Mouse (Mus musculus) kidney, adult 2 months (tissue): Measurements from ENCODE around the gene Utrn. TPM values are rescaled to one million over a fixed set of nuclear protein-coding genes. Genes with fewer than 3 reads are reported as not detected.
A peak's percentile ranks its signal among the peaks of the same experiment; 100 is the strongest.

ENCODE experiments used
- DNase-seq: peaks from one replicate; pipeline ENCODE4 v3.0.0; 2021
- H3K27ac ChIP-seq: fragments of 200-500 bp; 2 replicates; pipeline ENCODE4 v1.5.1; 2012; ENCODE audit warnings: low read depth, low read length, control low read depth, inconsistent platforms; ENCODE audit not compliant: insufficient read depth
- H3K27me3 ChIP-seq: fragments of 200-500 bp; replicated peaks from 2 replicates; pipeline ENCODE4 v1.6.1; 2012; ENCODE audit warnings: mild to moderate bottlenecking, moderate library complexity, low read length, inconsistent platforms; ENCODE audit not compliant: control insufficient read depth, insufficient read depth
- H3K36me3 ChIP-seq: fragments of 200-500 bp; 2 replicates; pipeline ENCODE4 v1.6.1; 2012; ENCODE audit warnings: mild to moderate bottlenecking, moderate library complexity, low read length, inconsistent platforms; ENCODE audit not compliant: control insufficient read depth, insufficient read depth
- H3K4me1 ChIP-seq: fragments of 200-500 bp; 2 replicates; pipeline ENCODE4 v1.6.1; 2011; ENCODE audit warnings: low read length; ENCODE audit not compliant: control insufficient read depth, insufficient read depth
- H3K4me3 ChIP-seq: fragments of 200-500 bp; 2 replicates; pipeline ENCODE4 v1.5.1; 2011; ENCODE audit warnings: mild to moderate bottlenecking, low read depth, low read length, control low read depth; ENCODE audit not compliant: insufficient read depth
- CTCF ChIP-seq: fragments of 200-500 bp; conservative IDR thresholded peaks from 2 replicates; pipeline ENCODE4 v1.5.1; 2011; ENCODE audit warnings: low read depth, mild to moderate bottlenecking, control low read depth, low read length, moderate library complexity, mixed read lengths; ENCODE audit not compliant: insufficient read depth, insufficient read length
- POLR2A ChIP-seq: fragments of 200-500 bp; IDR thresholded peaks from one replicate; pipeline ENCODE4 v1.6.1; 2011; ENCODE audit warnings: low read depth, low read length, control low read depth
- WGBS: fragments of 180-500 bp; shearing (Covaris S2); methylation state at CpG from one replicate; pipeline ENCODE4 v1.1.7; 2018; 5-methylcytosine and 5-hydroxymethylcytosine counted together
- polyA plus RNA-seq: library from polyadenylated mRNA; depleted of rRNA; stranded (reverse); fragments of >200 nt; gene quantifications from 2 replicates; pipeline ENCODE4 v1.2.3, GENCODE M21; 2012

The Utrn gene
- polyA plus RNA-seq, 1 experiment = 20.8 TPM

GRCm38 (mm10) chr10:12586825-12587224 is 282.3 kb downstream of the Utrn start:
- Histone ChIP-seq H3K36me3 (no peaks in the 10 kb centered on the region), H3K27ac (no peak overlapping the region), H3K27me3 (no peaks in the 10 kb centered on the region), H3K4me1 (no peaks in the 10 kb centered on the region; the same call in 1 of the 2 replicates), H3K4me3 (no peak overlapping the region)
- TF ChIP-seq CTCF = no peak
- no peak for TF ChIP-seq POLR2A
- no peak for DNase-seq
- 86% methylated on average over 2 of the region's 2 CpGs for WGBS

GRCm38 (mm10) chr10:12586200-12586599 is 283.0 kb downstream of the Utrn start:
- H3K4me1 ChIP-seq = no peaks in the 10 kb centered on the region; the same call in 1 of the 2 replicates
- H3K4me3 ChIP-seq = no peak overlapping the region
- 85% methylated on average over 1 of the region's 1 CpGs for WGBS
- TF ChIP-seq CTCF = no peak
- TF ChIP-seq POLR2A = no peak
- no peaks in the 10 kb centered on the region for H3K36me3 ChIP-seq
- no peaks in the 10 kb centered on the region for H3K27me3 ChIP-seq
- no peak for DNase-seq
- H3K27ac ChIP-seq = no peak overlapping the region

- TF ChIP-seq POLR2A = no peak
- 0 out of 2 replicates have a peak, but pooled peaks have one; percentile 19 for TF ChIP-seq CTCF
- no peak overlapping the region for H3K27ac ChIP-seq
- no peak overlapping the region for H3K4me3 ChIP-seq
- over 99% methylated on average over 3 of the region's 3 CpGs for WGBS
- no peak for DNase-seq
- H3K36me3 ChIP-seq = no peaks in the 10 kb centered on the region
- no peaks in the 10 kb centered on the region; the same call in 1 of the 2 replicates for H3K4me1 ChIP-seq
- no peaks in the 10 kb centered on the region for H3K27me3 ChIP-seq
These were observed 285.7 kb downstream of the Utrn start for GRCm38 (mm10) chr10:12583473-12583872.

DNA sequence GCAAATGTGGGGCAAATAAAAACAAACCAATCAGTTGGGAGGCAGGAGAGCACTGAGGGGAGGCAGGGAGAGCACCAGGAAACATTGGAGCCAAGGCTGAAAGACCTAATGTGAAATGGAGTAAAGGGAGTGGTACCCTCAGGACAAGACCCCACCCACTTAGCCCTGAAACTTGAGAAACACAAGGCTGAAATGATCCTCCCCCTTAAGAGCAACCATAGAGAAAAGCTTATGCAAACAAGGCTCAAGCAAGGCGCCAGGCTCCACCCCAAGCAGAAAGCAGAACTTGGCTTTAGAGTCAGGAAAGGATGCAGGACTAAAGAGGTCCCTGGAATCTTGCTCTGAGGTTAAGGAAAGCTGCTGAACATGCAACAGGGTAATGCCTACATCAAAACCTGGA is 290.1 kb downstream of the Utrn start:
- DNase-seq = peak; percentile 28
- 48% methylated on average over 1 of the region's 1 CpGs for WGBS
- Histone ChIP-seq H3K36me3 (no peaks in the 10 kb centered on the region), H3K4me1 (no peaks in the 10 kb centered on the region), H3K4me3 (no peak overlapping the region), H3K27ac (no peak overlapping the region), H3K27me3 (no peaks in the 10 kb centered on the region)
- no peak for TF ChIP-seq POLR2A
- no peak for TF ChIP-seq CTCF

DNA sequence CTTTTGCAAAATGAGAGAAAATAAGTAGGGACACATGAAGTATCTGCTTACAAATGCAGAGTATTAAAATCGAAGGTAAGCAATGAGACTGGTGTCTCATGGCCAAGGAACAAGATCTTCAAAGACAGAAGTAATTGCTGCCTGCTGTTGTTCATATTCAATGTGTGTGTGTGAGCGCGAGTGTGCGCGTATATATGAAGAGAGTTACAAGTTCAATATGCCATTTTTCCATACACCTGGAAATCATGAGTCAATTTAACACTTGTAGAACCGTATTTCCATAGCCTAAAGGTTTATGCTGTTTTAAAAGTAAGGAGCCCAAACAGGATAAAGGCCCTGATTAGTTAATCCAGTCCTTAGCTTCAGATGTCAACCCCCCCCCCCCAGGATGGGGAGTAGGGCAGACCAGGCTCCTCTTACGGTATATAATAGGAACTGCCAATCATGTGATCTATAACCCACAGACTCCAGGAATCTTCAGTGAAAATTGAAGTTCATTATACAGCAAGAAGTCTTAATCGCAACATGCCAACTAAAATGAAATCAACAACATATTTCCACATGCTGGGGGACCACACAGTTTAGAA is 293.2 kb downstream of the Utrn start:
- DNase-seq = no peak
- Histone ChIP-seq H3K36me3 (no peaks in the 10 kb centered on the region), H3K4me1 (no peaks in the 10 kb centered on the region), H3K4me3 (no peak overlapping the region), H3K27me3 (no peaks in the 10 kb centered on the region), H3K27ac (no peak overlapping the region)
- 89% methylated on average over 8 of the region's 8 CpGs for WGBS
- TF ChIP-seq CTCF (no peak), POLR2A (no peak)

DNA sequence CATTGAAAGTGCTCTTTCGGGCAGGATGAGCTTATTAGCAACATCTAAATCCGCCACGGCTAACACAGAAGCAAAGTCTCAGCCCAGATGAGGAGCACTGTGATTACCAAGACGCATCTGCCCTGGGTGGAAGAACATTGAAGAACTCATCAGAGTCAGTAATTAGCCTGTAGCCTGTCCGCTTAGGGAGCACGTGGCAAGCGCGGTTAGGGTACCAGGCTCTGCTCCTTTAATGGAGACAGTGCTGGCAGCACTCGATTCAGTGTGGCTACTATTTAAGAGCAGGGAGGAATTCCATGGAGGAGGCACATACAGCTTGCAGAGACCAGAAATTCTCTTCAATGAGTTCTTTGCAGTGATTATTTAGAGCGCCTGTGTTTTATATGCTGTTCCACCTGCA is 294.4 kb downstream of the Utrn start:
- Histone ChIP-seq H3K36me3 (no peaks in the 10 kb centered on the region), H3K4me3 (no peak overlapping the region), H3K4me1 (no peaks in the 10 kb centered on the region), H3K27me3 (no peaks in the 10 kb centered on the region), H3K27ac (no peak overlapping the region)
- no peak for DNase-seq
- no peak for TF ChIP-seq POLR2A
- TF ChIP-seq CTCF = no peak
- WGBS = 83% methylated on average over 10 of the region's 10 CpGs

- no peak for TF ChIP-seq CTCF
- Histone ChIP-seq H3K36me3 (no peaks in the 10 kb centered on the region), H3K4me3 (no peak overlapping the region), H3K27me3 (no peaks in the 10 kb centered on the region), H3K4me1 (no peaks in the 10 kb centered on the region), H3K27ac (no peak overlapping the region)
- 30% methylated on average over 6 of the region's 6 CpGs for WGBS
- DNase-seq = peak; percentile 15
These were observed 295.6 kb downstream of the Utrn start for GRCm38 (mm10) chr10:12573601-12574000.

- H3K4me3 ChIP-seq = no peak overlapping the region
- TF ChIP-seq POLR2A (no peak), CTCF (no peak)
- 57% methylated on average over 4 of the region's 4 CpGs for WGBS
- no peaks in the 10 kb centered on the region for H3K36me3 ChIP-seq
- no peak overlapping the region for H3K27ac ChIP-seq
- DNase-seq = no peak
- no peaks in the 10 kb centered on the region for H3K4me1 ChIP-seq
- no peaks in the 10 kb centered on the region for H3K27me3 ChIP-seq
These were observed 296.4 kb downstream of the Utrn start for GRCm38 (mm10) chr10:12572759-12573158.
